Mouse (Mus musculus): ENCODE results near the gene Fam57b. TPM values are rescaled to one million over a fixed set of nuclear protein-coding genes. Genes with fewer than 3 reads are reported as not detected.

Fam57b gene
- total RNA-seq, 2 experiments from 2014 or later: 8.4 to 8.6 TPM

DNA sequence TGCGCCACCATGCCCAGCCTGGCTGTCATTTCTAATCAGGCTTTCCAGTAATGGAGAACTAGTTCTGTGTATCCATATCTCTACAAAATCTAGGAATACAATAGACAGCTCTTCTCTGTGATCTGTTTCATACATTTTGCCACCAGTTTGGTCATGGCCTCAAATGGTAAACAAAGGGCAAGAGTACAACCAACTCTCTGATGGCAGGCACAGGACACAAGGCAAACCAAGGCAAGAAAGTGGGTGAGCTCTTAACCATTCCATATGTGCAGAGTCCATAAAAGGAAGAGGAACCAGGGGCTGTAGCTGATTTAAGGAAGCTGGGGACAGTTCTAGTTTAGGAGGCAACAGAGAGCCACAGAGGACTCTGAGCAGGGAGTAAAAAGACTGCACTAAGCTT, 79.8 kb downstream of the Fam57b start:
- DNase-seq: no peak

Other genes starting within 250 kb of the Fam57b start
- gene Eif3c, start 231.3 kb upstream of the Fam57b start, total RNA-seq (2021): 100 to 1,000 TPM; 142 to 148 TPM
- gene Apobr, start 212.7 kb upstream of the Fam57b start, total RNA-seq (2021): under 1 TPM; 0.23 to 0.79 TPM
- 10 to 100 TPM in 1 of 2 experiments, 1 to 10 TPM in 1; 9.0 to 17.9 TPM for gene Cln3, start 211.9 kb upstream of the Fam57b start, total RNA-seq (2021)
- not detected for gene Il27, start 202.7 kb upstream of the Fam57b start, total RNA-seq (2021)
- gene Nupr1, start 166.8 kb upstream of the Fam57b start, total RNA-seq (2021): 1 to 10 TPM; 6.1 to 8.0 TPM
- 10 to 100 TPM; 24.8 to 26.5 TPM for gene Sgf29, start 148.4 kb upstream of the Fam57b start, total RNA-seq (2021)
- 10 to 100 TPM; 31.1 to 44.0 TPM for gene Sult1a1, start 121.2 kb upstream of the Fam57b start, total RNA-seq (2021)
- gene Bola2, start 102.3 kb upstream of the Fam57b start, total RNA-seq (2021): 10 to 100 TPM; 60.1 to 60.4 TPM
- 1 to 10 TPM; 3.7 to 4.1 TPM for gene Slx1b, start 101.9 kb upstream of the Fam57b start, total RNA-seq (2021)
- 10 to 100 TPM in 1 of 2 experiments, 1 to 10 TPM in 1; 9.3 to 28.6 TPM for gene Coro1a, start 89.9 kb upstream of the Fam57b start, total RNA-seq (2021)
- gene Mapk3, start 38.1 kb upstream of the Fam57b start, total RNA-seq (2021): 10 to 100 TPM; 37.2 to 46.7 TPM
- 1 to 10 TPM in 1 of 2 experiments, under 1 TPM in 1; 0.27 to 1.6 TPM for gene Gdpd3, start 31.3 kb upstream of the Fam57b start, total RNA-seq (2021)
- 10 to 100 TPM; 43.4 to 73.3 TPM for gene Ypel3, start 20.7 kb upstream of the Fam57b start, total RNA-seq (2021)
- gene Tbx6, start 16.2 kb upstream of the Fam57b start, total RNA-seq (2021): under 1 TPM; 0.27 to 0.64 TPM
- gene Ppp4c, start 5.2 kb upstream of the Fam57b start, total RNA-seq (2021): 10 to 100 TPM; 35.6 to 39.0 TPM
- not detected for gene 4930451I11Rik, start 34.0 kb downstream of the Fam57b start, total RNA-seq (2021)
- gene Doc2a, start 49.7 kb downstream of the Fam57b start, total RNA-seq (2021): not detected
- 1 to 10 TPM; 5.0 to 6.4 TPM for gene Hirip3, start 64.3 kb downstream of the Fam57b start, total RNA-seq (2021)
- 10 to 100 TPM; 17.2 to 19.1 TPM for gene Ino80e, start 64.7 kb downstream of the Fam57b start, total RNA-seq (2021)
- 10 to 100 TPM; 35.6 to 38.4 TPM for gene Taok2, start 87.0 kb downstream of the Fam57b start, total RNA-seq (2021)
- gene Tmem219, start 125.2 kb downstream of the Fam57b start, total RNA-seq (2021): 10 to 100 TPM; 10.4 to 10.6 TPM
- gene Kctd13, start 131.2 kb downstream of the Fam57b start, total RNA-seq (2021): 1 to 10 TPM; 7.4 to 7.5 TPM
- gene Asphd1, start 151.9 kb downstream of the Fam57b start, total RNA-seq (2021): not detected
- gene Sez6l2, start 152.9 kb downstream of the Fam57b start, total RNA-seq (2021): 1 to 10 TPM; 5.5 to 6.2 TPM
- gene Cdipt, start 178.2 kb downstream of the Fam57b start, total RNA-seq (2021): 10 to 100 TPM; 43.2 to 45.2 TPM
- gene Cdiptos, start 178.4 kb downstream of the Fam57b start, total RNA-seq (2021): under 1 TPM in 1 of 2 experiments, not detected in 1; 0.59 TPM
- gene Mvp, start 217.0 kb downstream of the Fam57b start, total RNA-seq (2021): 10 to 100 TPM; 59.9 to 68.7 TPM
- not detected for gene Pagr1b, start 218.8 kb downstream of the Fam57b start, total RNA-seq (2021)
- gene Pagr1a, start 219.7 kb downstream of the Fam57b start, total RNA-seq (2021): 10 to 100 TPM in 1 of 2 experiments, 1 to 10 TPM in 1; 8.3 to 10.7 TPM
- 10 to 100 TPM; 24.6 to 27.3 TPM for gene Gm42742, start 223.4 kb downstream of the Fam57b start, total RNA-seq (2021)
- under 1 TPM in 1 of 2 experiments, not detected in 1; 0.80 TPM for gene Prrt2, start 223.5 kb downstream of the Fam57b start, total RNA-seq (2021)
- gene Maz, start 229.4 kb downstream of the Fam57b start, total RNA-seq (2021): 10 to 100 TPM; 55.3 to 57.3 TPM
- 1 to 10 TPM in 1 of 2 experiments, under 1 TPM in 1; 0.93 to 1.0 TPM for gene Kif22, start 244.8 kb downstream of the Fam57b start, total RNA-seq (2021)